Mouse (Mus musculus): ENCODE data around the gene Il12rb2.

DNA sequence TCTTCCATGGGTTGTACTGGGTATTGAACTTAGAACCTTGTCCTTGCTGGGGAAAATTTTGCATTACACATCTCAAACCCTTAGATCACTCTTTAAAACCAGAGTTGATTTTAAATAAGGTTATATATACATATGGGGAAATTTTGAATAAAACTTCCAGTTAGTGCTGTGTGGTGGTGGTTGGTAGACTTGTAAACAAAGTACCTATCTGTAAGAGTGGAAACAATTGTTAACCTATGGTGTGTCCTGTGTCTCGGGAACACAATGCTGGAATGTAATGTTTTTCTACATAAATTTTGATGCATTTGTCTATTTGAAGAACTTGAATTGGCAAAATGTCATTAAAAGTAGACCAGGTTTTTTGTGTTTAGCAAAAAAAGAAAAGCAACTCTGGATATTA is 107.0 kb downstream of the Il12rb2 start:
- TF ChIP-seq GATA1 (IDR thresholded peaks at IDR 0.05; ENCODE audit: borderline replicate concordance, low read length) (no peak), FLI1 (IDR thresholded peaks at IDR 0.05; ENCODE audit: low read length) (no peak)

Data from megakaryocyte, embryonic 14.5 days (primary cell).